Mouse (Mus musculus) liver, embryonic 15.5 days (tissue): Measurements from ENCODE around the gene Ubqln5. TPM values are rescaled to one million over a fixed set of nuclear protein-coding genes. Genes with fewer than 3 reads are reported as not detected.

Source experiments
- ATAC-seq: fragments of 200-750 bp; cut with Nextera tagmentation; 2 replicates; pipeline ENCODE4 v1.8.0; 2017; ENCODE audit warnings: moderate number of reproducible peaks, mild to moderate bottlenecking, moderate library complexity; ENCODE audit not compliant: insufficient read depth
- H3K27ac ChIP-seq: fragments of 300-500 bp; sonication (generic); replicated peaks from 2 replicates; pipeline ENCODE4 v1.5.1; 2015; ENCODE audit warnings: mild to moderate bottlenecking, inconsistent platforms
- H3K27me3 ChIP-seq: fragments of 300-500 bp; sonication (generic); 2 replicates; pipeline ENCODE4 v1.6.1; 2015; ENCODE audit warnings: mild to moderate bottlenecking, inconsistent platforms
- H3K36me3 ChIP-seq: fragments of 300-500 bp; sonication (generic); replicated peaks from 2 replicates; pipeline ENCODE4 v1.6.1; 2015; ENCODE audit warnings: moderate library complexity, mild to moderate bottlenecking, inconsistent platforms
- H3K4me1 ChIP-seq: fragments of 300-500 bp; sonication (generic); replicated peaks from 2 replicates; pipeline ENCODE4 v1.6.1; 2015; ENCODE audit warnings: inconsistent platforms
- H3K4me2 ChIP-seq: fragments of 300-500 bp; sonication (generic); 2 replicates; pipeline ENCODE4 v1.6.1; 2015; ENCODE audit warnings: moderate library complexity, mild to moderate bottlenecking, inconsistent platforms
- H3K4me3 ChIP-seq: fragments of 300-500 bp; sonication (generic); replicated peaks from 2 replicates; pipeline ENCODE4 v1.5.1; 2015; ENCODE audit warnings: mild to moderate bottlenecking, inconsistent platforms
- H3K9ac ChIP-seq: fragments of 300-500 bp; sonication (generic); 2 replicates; pipeline ENCODE4 v1.6.1; 2015; ENCODE audit warnings: moderate library complexity, mild to moderate bottlenecking, inconsistent platforms
- H3K9me3 ChIP-seq: fragments of 300-500 bp; sonication (generic); replicated peaks from 2 replicates; pipeline ENCODE4 v1.6.1; 2016; ENCODE audit warnings: inconsistent platforms
- WGBS: fragments of 180-500 bp; shearing (Covaris S2); methylation state at CpG from one replicate; pipeline ENCODE4 v1.1.7; 2015; ENCODE audit warnings: mixed read lengths; ENCODE audit not compliant: insufficient replicate concordance; 5-methylcytosine and 5-hydroxymethylcytosine counted together
- polyA plus RNA-seq: library from polyadenylated mRNA; unstranded; fragments of >200 nt; fragmentation: Nextera tagmentation; extraction: Ambion mirVana; gene quantifications from 2 replicates; pipeline ENCODE4 v1.2.1, GENCODE M21; 2015

The Ubqln5 gene
- polyA plus RNA-seq, 1 experiment from 2014 or later: not detected

- Histone ChIP-seq H3K4me1 (no peaks in the 10 kb centered on the region), H3K4me3 (no peak within 1 kb of the TSS), H3K9me3 (no peaks in the 10 kb centered on the region), H3K9ac (no peak within 1 kb of the TSS), H3K4me2 (no peak within 1 kb of the TSS), H3K27me3 (no peaks in the 10 kb centered on the region), H3K27ac (no peak within 1 kb of the TSS), H3K36me3 (no peaks in the 10 kb centered on the region)
- WGBS: 58% methylated on average over 1 of the region's 1 CpGs
- ATAC-seq: no peak
These were observed 44.3 kb downstream of the Ubqln5 start, which contains the start of gene Olfr645 for GRCm38 (mm10) chr7:104085365-104085764. Olfr645 (minus strand) TSS chr7:104085465.

Other genes with a start within 250 kb of the Ubqln5 start
- 0.13 TPM in 1 of 2 replicates, not detected in the other for gene Olfr66, start 243.6 kb downstream of the Ubqln5 start, polyA plus RNA-seq
- gene Olfr64, start 235.3 kb downstream of the Ubqln5 start, polyA plus RNA-seq: not detected in 2 replicates
- gene Olfr65, start 226.3 kb downstream of the Ubqln5 start, polyA plus RNA-seq: not detected in 2 replicates
- 0.20 and 0.48 TPM in 2 replicates for gene Olfr631, start 201.0 kb downstream of the Ubqln5 start, polyA plus RNA-seq
- gene Olfr632, start 195.5 kb downstream of the Ubqln5 start, polyA plus RNA-seq: 0.16 and 0.23 TPM in 2 replicates
- gene Olfr633, start 185.4 kb downstream of the Ubqln5 start, polyA plus RNA-seq: 0.02 TPM in 1 of 2 replicates, not detected in the other
- gene Olfr635, start 158.7 kb downstream of the Ubqln5 start, polyA plus RNA-seq: not detected in 2 replicates
- not detected in 2 replicates for gene Olfr638, start 131.1 kb downstream of the Ubqln5 start, polyA plus RNA-seq
- not detected in 2 replicates for gene Olfr639, start 112.5 kb downstream of the Ubqln5 start, polyA plus RNA-seq
- gene Olfr640, start 104.3 kb downstream of the Ubqln5 start, polyA plus RNA-seq: not detected in 2 replicates
- not detected in 2 replicates for gene Olfr641, start 94.4 kb downstream of the Ubqln5 start, polyA plus RNA-seq
- not detected in 2 replicates for gene Olfr642, start 77.2 kb downstream of the Ubqln5 start, polyA plus RNA-seq
- gene 4930516K23Rik, start 68.4 kb downstream of the Ubqln5 start, polyA plus RNA-seq: not detected in 2 replicates
- gene Olfr644, start 58.0 kb downstream of the Ubqln5 start, polyA plus RNA-seq: not detected in 2 replicates
- not detected in 2 replicates for gene Olfr645, start 44.4 kb downstream of the Ubqln5 start, polyA plus RNA-seq
- gene Olfr646, start 25.0 kb downstream of the Ubqln5 start, polyA plus RNA-seq: not detected in 2 replicates
- gene Olfr643, start 7.6 kb upstream of the Ubqln5 start, polyA plus RNA-seq: not detected in 2 replicates
- not detected in 2 replicates for gene Ubqln3, start 13.5 kb upstream of the Ubqln5 start, polyA plus RNA-seq
- gene Ubqlnl, start 20.7 kb upstream of the Ubqln5 start, polyA plus RNA-seq: not detected in 2 replicates
- gene Olfm5, start 35.0 kb upstream of the Ubqln5 start, polyA plus RNA-seq: not detected in 2 replicates
- 0.06 and 0.08 TPM in 2 replicates for gene Olfr648, start 53.6 kb upstream of the Ubqln5 start, polyA plus RNA-seq
- not detected in 2 replicates for gene Olfr649, start 66.2 kb upstream of the Ubqln5 start, polyA plus RNA-seq
- 0.43 and 0.50 TPM in 2 replicates for gene Trim6, start 89.0 kb upstream of the Ubqln5 start, polyA plus RNA-seq
- 1.6 and 1.8 TPM in 2 replicates for gene Trim34a, start 114.6 kb upstream of the Ubqln5 start, polyA plus RNA-seq
- 0.32 and 0.37 TPM in 2 replicates for gene Trim5, start 158.3 kb upstream of the Ubqln5 start, polyA plus RNA-seq
- 3.1 and 3.4 TPM in 2 replicates for gene Trim12a, start 185.6 kb upstream of the Ubqln5 start, polyA plus RNA-seq
- gene Trim34b, start 199.6 kb upstream of the Ubqln5 start, polyA plus RNA-seq: 0.07 TPM in 1 of 2 replicates, not detected in the other
- 1.1 and 1.2 TPM in 2 replicates for gene Trim12c, start 223.5 kb upstream of the Ubqln5 start, polyA plus RNA-seq
- gene Trim30b, start 240.1 kb upstream of the Ubqln5 start, polyA plus RNA-seq: 0.28 and 0.36 TPM in 2 replicates